Mouse (Mus musculus) ES-Bruce4 (cell line): ENCODE data around the gene Usp46.

Experiments
- CTCF ChIP-seq: IDR thresholded peaks from one replicate; pipeline ENCODE4 v1.8.1; 2011; ENCODE audit warnings: low read depth, low read length
- POLR2A ChIP-seq: IDR thresholded peaks from one replicate; pipeline ENCODE4 v1.8.1; 2011; ENCODE audit warnings: low read length; ENCODE audit not compliant: insufficient read depth

DNA sequence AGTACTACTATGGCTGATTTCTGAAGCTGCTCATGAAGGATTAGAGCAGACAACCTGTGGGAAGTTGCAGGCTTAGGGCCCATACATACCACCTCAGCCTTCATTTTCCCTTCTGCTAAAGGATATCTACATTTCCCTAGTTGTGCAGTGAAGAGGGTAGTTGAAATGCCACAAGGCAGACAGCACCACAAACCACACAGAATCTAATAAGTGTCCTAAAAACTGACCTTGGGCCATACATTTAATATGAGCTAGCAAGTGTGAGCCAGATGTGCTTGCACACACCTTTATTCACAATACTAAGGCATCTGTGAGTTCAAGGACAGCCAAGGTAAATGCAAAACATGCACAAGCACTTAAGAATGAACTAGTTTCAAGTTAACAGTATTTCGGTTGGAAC is 27.8 kb upstream of the Usp46 start:
- TF ChIP-seq CTCF (no peak), POLR2A (no peak)
